Mouse (Mus musculus) frontal cortex, postnatal 14 days (tissue): ENCODE results near the gene Armc2.
A peak's percentile ranks its signal among the peaks of the same experiment; 100 is the strongest.
"Not testable (repeated sequence)": the region's sequence is repeated elsewhere in the genome, so short reads cannot be mapped to it uniquely, and the experiment has no call there.

Source experiments
- DNase-seq, 2 experiments: peaks; one replicate each; pipeline ENCODE4 v3.0.0; 2022; ENCODE audit warnings: low spot score in 2 of 2

The Armc2 gene

GRCm38 (mm10) chr10:41972676-41973075 is 45.6 kb downstream of the Armc2 start:
- no peak for DNase-seq

- DNase-seq = no peak
Measured at GRCm38 (mm10) chr10:41967915-41968635, 50.2 kb downstream of the Armc2 start.

GRCm38 (mm10) chr10:41962725-41963124 is 55.5 kb downstream of the Armc2 start:
- no peak for DNase-seq

GRCm38 (mm10) chr10:41959808-41960207 is 58.4 kb downstream of the Armc2 start:
- DNase-seq = no peak

- no peak for DNase-seq
Measured at GRCm38 (mm10) chr10:41958677-41959274, 59.5 kb downstream of the Armc2 start.

- DNase-seq = no peak
Measured at GRCm38 (mm10) chr10:41957421-41958225, 60.6 kb downstream of the Armc2 start.

- DNase-seq = no peak
Measured at GRCm38 (mm10) chr10:41953528-41953864, 64.7 kb downstream of the Armc2 start.

GRCm38 (mm10) chr10:41952850-41953527 is 65.3 kb downstream of the Armc2 start:
- no peak for DNase-seq

GRCm38 (mm10) chr10:41952354-41952753 is 65.9 kb downstream of the Armc2 start:
- not testable (repeated sequence) for DNase-seq

- DNase-seq = no peak
Measured at GRCm38 (mm10) chr10:41939090-41939489, 79.2 kb downstream of the Armc2 start.

- DNase-seq = no peak
Measured at GRCm38 (mm10) chr10:41937176-41937575, 81.1 kb downstream of the Armc2 start.

- DNase-seq = no peak
Measured at GRCm38 (mm10) chr10:41936100-41936499, 82.1 kb downstream of the Armc2 start.

- DNase-seq = no peak
Measured at GRCm38 (mm10) chr10:41935476-41935829, 82.8 kb downstream of the Armc2 start.

- DNase-seq = peak; percentile 72 to 80
Measured at GRCm38 (mm10) chr10:41934633-41935475, 83.4 kb downstream of the Armc2 start.

GRCm38 (mm10) chr10:41933536-41933935 is 84.7 kb downstream of the Armc2 start:
- peak; percentile 49 to 52 for DNase-seq

- no peak for DNase-seq
Measured at GRCm38 (mm10) chr10:41932943-41933342, 85.3 kb downstream of the Armc2 start.

- DNase-seq = peak; percentile 61 to 69
Measured at GRCm38 (mm10) chr10:41931962-41932361, 86.3 kb downstream of the Armc2 start.

GRCm38 (mm10) chr10:41930966-41931365 is 87.3 kb downstream of the Armc2 start:
- no peak for DNase-seq

GRCm38 (mm10) chr10:41926726-41927125 is 91.5 kb downstream of the Armc2 start:
- DNase-seq = no peak

- no peak for DNase-seq
Measured at GRCm38 (mm10) chr10:41912290-41912994, 105.8 kb downstream of the Armc2 start.

GRCm38 (mm10) chr10:41908899-41909298 is 109.3 kb downstream of the Armc2 start:
- no peak for DNase-seq
